Mouse (Mus musculus): ENCODE results near the gene Lyg1.
"Not testable (repeated sequence)": the region's sequence is repeated elsewhere in the genome, so short reads cannot be mapped to it uniquely, and the experiment has no call there.

The Lyg1 gene

DNA sequence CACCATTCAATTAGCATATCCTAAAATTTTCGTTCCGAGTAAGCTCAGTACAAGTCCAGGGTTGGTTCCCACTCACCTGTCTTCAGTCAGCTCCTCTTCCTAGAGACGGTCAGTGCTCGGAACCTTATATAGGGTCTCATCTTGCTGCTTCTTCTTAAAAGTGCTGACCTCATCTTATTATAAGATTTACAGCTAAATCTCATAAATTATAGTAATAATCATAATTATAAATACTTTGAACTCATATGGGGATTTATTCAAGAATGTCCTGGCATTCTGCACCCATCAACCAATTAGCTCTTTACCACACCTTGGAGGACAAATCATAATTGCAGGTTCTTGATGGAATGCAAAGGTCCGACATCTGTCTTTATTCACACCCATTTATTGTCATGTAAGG is at the start of gene Lyg1:
Gene Lyg1, minus strand, starts transcription at position 101 of the 400 bp plus-strand sequence.
- DNase-seq (ENCODE audit: low read depth, low spot score) = no peak

DNA sequence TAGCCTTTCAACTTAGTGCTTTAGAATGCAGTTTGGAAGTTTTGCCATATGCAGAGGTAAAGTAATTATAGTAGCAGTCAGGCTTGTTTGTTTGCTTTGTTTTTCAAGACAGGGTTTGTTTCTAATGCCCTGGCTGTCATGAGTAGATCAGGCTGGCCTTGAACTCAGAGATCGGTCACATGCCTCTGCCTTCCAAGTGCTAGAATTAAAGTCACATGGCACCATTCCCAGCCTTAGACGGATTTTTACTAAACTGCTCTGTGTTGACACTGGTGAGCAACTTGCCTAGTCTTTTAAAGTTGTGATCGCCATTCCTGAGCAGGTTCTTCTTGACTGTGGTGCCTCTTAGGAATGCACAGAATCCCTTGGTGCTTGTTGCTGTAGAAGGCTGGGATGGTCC is 49.2 kb upstream of the Lyg1 start:
- DNase-seq (ENCODE audit: low read depth, low spot score) = no peak

DNA sequence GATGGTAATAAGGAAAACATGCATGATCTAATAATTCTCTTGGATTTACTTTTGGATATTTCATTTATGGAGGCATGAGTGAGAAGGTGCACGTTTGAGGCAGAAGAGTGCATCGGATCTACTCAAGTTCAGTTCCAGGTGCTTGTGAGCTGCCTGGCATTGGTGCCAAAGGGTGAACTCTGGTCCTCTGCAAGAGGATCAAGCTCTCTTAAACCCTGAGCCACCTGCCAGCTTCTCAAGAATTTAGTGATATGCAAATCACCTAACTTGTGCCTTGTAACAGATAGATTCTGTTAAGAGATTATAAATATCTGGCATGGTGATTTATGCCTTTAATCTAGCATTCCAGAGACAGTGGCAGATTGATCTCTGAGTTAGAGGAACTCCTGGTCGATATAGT is 45.5 kb upstream of the Lyg1 start:
- no peak for DNase-seq (ENCODE audit: low read depth, low spot score)

DNA sequence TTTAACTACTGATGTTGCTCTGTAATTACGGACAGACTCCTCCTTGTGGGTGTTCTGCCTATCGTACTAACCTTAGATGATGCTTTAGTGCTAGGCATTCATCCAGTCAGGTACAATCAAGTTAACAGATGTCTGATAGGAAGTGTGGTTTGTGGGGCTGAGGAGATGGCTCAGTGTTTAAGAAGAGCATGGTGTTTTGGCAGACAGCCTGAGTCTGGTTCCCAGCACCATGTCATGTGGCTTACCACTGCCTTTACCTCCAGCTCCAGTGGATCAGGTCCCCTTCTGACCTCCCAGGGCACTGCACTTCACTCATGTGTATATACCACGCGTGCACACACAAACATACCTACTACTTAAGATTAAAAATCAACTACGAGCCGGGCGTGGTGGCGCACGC is 44.4 kb upstream of the Lyg1 start:
- no peak for DNase-seq (ENCODE audit: low read depth, low spot score)

DNA sequence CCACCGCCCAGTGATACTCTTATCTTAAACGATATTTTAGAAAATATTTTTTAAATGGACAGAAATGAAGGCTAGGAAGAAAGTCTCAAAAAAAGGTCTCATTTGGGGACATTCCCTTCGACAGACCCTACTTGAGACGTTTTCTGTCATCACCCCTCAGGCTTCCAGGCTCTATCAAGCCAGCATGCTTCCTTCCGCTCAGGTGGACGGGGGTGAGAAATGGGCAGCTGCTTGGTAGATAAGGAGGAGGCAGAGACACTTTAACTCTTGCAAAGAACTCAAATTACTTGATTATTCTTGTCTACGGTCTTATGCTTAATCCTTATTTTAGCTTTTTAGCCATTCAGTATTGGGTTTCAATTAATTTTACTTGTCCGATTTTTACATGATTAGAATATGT is 43.3 kb upstream of the Lyg1 start:
- DNase-seq (ENCODE audit: low read depth, low spot score) = no peak

DNA sequence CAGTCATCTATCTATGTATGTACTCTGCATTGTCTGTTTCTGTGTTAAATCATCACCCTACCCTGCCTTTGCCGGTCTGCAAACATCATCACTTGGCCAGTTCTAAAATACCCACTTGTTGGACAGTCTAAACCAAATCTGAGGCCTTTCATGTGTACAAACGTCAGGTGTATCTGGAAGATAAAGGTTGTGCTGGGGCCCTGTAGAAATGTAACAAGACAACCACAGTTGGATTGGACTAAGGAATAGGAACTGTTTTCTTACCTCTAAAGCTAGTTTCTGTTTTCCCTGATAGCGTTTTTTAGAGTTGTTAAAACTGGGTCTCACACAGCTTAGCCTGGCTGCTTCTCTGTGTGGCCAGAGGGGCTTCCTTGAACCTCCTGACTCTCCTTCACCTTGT is 42.0 kb upstream of the Lyg1 start:
- DNase-seq (ENCODE audit: low read depth, low spot score) = no peak

DNA sequence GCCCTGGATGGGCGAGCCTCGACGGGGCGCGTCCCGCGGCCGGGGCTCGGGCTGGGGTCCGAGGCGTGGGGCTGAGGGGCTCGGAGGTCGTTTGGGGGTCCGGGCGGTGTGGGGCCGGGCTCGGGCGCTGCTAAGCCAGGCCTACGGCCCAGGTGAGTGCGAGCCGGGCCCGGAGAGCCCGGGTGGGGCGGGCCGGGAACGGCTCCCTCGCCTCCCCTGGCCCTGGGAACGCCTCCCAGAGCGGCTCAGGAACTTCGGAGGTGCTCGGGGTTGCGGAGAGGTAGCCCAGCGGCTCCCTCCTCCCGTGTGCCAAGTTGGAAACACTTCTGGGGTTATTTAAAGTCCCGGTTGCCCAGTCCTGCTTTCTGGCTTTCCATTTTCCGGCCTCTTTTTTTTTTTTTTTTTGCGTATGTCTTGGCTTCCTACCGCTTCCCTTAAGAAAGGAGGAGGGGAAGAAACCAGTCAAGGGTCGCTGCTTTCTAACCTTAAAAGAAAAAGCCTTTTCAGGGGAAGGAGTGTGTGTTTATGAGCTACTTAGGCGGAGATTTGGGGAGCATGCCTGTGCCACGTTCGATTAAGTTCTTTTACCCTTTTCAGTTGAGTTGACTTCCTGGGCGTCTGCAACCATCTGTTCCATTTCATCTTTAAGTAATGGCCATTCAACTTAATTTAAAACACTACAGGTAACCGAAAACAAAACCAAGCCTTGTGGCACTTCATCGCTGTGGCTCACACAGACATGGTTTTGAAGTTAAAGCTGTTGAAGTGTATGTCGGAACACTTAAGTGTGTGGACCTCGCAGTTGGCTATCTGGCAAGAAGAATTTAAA is 41.0 kb upstream of the Lyg1 start:
- peak; percentile 49 for DNase-seq (ENCODE audit: low read depth, low spot score)

DNA sequence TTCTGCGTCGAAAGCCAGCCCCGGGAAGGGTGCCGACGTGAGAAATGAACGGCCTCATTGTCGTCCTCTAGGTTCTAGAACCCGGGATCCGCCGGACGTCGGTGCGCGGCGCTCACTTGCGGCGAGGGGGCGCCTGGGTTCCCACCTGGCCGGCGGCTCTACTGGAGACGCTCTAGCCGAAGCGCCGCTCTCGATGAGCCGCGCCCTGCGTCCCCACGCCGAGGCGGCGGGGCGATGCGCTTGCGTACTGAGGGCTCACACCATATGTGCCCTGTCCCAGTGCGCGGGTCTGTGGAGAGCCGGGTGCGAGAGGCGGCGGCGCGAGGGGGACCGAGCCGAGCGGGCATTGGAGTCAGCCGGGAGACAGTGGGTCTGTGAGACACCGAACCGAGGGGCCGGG is 40.3 kb upstream of the Lyg1 start, which contains the start of the genes Txndc9 and Eif5b:
Gene Txndc9, minus strand, starts transcription at position 27 of the 400 bp plus-strand sequence.
Gene Eif5b, plus strand, starts transcription at position 144 of the 400 bp plus-strand sequence.
- DNase-seq (ENCODE audit: low read depth, low spot score) = peak; percentile 92

DNA sequence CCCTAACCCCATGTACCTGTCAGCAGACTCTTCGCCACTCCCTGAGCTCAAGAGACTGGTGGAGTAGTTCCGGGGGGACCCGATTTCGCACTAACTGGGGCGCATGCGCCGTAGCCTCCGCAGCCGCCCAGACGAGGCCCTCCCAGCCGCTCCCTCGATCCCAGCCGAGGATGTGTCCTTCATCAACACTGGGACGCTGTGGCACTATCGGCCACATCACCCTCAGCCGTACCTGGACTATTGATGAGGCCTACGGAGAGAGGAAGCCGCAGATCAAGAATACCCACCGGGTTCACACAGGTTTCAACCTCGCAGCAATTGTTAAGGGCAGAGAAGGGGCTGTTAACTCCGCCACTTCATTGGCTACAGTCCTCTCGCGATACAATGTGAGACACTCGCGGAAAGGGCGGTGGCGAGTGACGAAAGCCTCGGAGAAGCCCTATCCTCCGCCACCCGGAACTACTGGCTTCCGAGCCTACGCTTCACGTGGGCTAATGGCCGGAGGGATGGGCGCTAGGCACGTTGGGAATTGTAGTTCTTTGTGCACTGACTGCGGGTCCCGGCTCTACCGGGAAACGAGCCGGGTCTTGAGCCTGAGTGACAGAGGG is 39.4 kb upstream of the Lyg1 start:
- peak; percentile 99 for DNase-seq (ENCODE audit: low read depth, low spot score)

DNA sequence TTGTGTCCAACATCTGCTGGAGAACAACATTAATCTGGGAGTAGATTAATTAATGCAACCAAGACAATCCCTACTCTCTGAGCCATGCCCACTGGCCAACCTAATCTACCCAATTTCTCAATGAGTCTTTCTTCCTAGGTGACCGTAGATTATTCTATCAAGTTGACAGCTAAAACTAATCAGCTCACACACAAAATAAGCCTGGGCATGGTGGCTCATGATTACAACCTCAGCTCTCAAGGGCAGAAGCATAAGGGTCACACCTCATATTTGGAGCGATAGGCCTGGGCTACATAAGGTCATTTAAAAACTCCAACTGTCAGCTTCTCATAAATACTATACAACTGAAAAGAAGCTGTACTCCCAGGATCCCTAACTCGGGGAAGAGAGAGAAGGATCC is 38.7 kb upstream of the Lyg1 start:
- DNase-seq (ENCODE audit: low read depth, low spot score) = no peak

DNA sequence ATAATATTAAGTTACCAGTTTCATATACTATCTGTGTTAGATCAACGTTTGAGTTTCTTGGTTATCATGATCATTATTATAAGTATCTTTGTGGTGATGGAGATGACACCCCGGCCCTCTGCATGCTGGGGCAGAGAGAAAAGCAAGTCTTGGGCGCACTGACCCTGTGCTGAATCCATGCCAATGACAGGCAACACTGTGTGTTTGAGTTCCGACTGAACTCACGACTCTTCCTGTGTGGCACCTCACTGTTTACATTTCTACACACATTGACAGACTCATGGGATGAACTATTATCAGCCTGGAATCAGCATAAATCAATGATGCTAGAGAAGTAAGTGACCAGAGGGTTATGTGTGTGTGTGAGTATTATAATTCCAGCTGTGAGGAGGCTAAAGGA is 30.3 kb upstream of the Lyg1 start:
- no peak for DNase-seq (ENCODE audit: low read depth, low spot score)

DNA sequence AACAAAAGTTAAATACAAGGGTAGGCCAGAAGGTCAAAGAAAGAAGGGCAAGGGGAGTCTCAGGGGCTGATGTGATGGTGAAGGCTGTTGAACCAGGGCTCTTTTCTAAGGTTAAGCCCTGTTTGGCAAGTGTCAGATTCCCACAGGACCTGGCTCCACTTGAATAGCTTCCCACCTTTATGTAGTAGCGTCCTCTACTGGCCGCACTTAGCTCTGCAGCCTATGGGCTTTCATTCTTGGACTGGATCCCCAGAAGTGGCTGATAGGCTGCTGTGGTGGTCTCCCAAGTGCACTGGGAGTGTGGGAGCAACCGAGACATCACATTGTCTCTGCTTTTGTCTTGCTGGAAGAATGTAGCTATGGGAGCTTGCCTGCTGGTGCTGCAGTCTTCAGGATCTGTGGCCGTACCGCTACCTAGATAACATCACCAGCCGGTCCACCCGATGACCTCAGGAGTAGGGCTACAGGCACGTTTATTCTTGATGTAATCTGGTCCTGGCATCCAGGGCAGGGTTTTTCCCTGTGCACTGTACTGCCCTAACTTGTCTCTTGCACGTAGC is 28.3 kb upstream of the Lyg1 start:
- DNase-seq (ENCODE audit: low read depth, low spot score) = peak; percentile 73

DNA sequence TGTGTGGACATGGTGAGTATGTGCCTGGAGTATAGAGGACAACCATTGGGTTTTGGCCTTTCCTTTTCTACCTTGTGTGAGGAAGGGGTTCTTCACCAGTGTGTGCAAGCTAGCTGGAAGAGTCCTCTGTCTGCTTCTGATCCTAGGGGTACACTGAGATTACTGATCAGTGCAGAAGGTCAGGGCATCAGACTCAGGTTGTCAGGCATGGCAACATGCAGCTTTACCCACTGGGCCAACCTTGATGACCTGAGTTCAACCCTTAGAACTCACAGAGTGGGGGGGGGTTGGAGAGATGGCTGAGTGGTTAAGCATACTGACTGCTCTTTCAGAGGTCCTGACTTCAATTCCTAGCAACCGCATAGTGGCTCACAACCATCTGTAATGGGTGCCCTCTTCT is 26.8 kb upstream of the Lyg1 start:
- DNase-seq (ENCODE audit: low read depth, low spot score) = no peak

DNA sequence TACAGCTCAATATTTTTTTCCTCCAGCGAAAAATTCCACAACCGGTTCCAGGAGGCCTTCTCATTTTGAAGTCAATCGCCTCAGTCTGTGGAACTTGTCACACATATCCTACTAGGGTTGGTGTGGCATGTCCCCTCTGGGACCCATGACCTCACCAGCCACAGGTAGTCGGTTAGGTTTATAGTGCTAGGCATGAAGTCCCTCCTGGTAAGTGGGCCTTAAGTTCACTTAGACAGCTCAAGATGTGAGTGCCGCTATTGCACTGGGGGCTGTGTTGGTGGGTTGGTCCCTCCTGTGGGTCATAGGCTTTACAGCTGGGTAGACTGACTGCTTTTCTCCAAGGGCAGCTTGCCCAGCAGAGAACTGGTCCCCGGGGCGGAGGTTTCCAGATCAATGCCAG is 19.7 kb upstream of the Lyg1 start:
- no peak for DNase-seq (ENCODE audit: low read depth, low spot score)

DNA sequence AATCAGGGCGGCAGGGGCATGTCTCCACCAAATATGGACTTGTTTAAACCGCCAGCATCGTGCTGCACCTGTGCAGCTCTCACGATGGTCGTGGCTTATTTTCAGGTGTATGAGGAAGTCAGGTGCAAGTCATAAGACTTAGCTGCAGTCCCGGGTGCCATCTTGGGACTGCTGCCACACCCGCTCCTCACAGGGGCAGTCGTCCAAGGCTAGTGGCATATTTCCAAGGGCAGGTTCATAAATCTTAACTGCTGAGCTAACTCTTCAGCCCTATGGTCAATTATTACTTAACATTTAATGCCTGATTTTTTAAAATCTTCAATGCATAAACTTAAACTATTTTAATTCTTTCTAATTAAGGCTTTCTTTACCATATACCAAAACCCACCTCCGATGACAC is 19.1 kb upstream of the Lyg1 start:
- DNase-seq (ENCODE audit: low read depth, low spot score) = not testable (repeated sequence)

DNA sequence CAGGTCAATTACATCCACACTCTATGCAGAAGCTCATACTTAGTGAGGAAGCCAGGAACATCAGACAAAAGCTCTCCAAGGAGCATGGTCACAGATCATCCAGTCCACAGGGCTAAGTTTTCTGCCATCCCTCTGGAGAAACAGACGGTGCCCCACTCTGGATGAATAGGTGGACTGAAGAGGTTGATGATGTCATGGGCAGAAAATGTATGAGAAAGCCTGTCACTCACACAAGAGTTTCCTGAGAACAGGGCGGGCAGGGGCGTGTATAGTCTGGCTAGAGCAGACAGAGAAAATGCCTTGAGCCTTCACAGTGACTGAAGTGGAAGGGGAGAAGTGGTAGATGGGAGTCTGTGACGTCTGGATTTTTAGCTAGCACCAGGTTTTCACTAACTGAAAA is 14.0 kb upstream of the Lyg1 start:
- DNase-seq (ENCODE audit: low read depth, low spot score) = peak; percentile 74

DNA sequence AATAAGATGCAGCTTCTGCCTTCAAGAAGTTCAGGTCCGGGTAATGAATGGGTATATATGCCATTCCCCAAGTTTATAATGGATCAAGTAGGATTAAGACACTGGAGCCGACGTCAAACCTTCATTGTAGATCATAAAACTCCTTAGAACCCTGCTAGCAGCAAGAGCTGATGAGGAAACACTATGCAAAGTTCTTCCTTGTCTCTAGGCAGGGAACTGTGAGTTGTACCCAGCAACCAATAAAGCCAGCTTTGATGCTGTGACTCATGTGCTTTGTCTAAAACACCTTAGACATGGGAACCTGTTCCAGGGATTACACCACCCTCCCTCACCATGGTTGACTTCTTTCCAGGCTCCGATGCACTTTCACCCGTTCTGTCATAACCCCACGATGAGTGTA is 11.2 kb upstream of the Lyg1 start:
- DNase-seq (ENCODE audit: low read depth, low spot score) = no peak

DNA sequence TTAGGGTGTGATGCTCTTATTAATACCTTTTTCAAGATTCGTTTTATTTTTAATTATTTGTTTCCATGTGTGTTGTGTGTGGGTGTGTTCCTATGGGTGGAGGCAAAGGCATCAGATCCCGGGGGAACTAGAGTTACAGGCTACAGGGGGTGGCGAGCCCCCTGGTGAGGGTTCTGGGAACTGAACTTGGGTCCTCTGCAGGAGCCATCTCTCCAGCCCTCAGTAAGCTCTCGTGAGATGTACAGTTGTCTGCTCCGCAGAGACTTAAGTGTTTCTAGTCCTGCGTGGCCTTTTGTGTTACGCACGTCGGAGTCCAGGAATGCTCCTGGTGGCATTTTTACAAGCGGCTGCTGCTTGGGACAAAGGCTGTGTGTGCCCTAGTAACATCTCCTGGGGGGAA is 8.0 kb upstream of the Lyg1 start:
- no peak for DNase-seq (ENCODE audit: low read depth, low spot score)

DNA sequence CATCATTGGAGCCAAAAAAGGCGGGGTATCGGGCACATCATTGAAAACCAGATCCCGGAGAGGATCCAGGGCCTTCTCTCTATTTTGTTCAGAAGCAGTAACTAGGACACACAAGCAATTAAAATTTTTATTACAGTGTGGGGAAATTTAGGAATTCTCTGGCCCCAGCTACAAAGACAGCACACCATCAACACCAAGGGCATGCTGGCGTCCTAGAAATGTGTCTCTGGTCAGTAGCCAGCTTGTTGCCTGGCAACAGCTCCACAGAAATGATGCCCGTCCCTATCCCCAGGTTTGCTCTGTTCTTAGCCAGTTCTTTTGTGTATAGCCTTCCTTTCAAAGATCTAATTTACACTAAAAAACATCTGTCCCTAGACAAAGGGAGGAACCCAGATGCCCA is 1.9 kb upstream of the Lyg1 start:
- DNase-seq (ENCODE audit: low read depth, low spot score) = no peak

DNA sequence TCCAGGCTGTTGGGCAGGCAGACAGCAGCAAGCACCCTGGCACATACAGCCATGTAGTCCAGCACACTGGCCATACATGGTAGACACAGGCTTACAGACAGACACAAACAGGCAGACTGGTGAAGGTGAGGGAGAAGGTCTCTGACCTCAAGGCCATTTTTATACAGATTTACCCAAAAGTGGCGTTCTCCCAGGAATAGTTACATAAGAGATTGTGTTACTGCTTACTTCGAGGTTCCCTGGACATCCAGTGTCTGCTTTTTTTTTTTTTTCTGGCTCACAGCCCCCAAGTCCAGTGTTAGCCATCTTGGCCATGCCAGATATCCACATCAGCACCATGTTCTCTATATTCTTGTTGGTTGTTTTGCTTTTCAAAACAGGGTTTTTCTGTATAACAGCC is 957 bp upstream of the Lyg1 start:
- no peak for DNase-seq (ENCODE audit: low read depth, low spot score)

DNA sequence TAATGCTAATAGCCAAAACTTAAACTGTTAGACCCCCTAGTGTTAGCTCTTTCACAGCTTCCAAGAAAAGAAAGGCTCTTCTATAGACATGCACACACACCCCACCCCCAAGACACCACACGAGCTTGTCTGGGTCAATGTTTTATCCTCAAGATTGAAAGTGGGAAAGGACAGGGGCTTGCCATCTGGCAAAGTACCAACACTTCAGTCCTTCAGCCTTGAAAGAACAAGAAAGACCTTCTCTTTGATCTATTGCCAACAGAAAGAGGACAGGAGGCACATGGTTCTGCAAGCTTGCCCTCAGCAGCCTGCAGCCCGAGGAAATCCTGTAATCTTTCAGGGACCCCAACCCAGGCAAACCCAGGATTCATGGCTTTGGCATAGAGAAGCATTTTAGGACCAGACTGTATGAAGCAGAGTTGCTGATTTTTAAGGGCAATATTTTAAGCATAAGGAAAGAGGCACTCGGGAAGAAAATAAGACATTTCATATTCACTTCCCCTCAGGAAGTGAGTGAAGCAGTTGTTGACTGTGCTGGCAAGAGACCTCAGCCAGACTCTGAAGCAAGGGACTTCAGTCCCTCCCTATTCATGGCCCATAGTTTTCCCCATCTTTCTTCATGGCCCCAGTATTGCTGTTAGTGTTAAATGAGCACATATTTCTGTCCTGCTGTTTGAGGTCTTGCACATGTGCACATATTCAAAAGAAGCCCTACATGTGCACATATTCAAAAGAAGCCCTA is 698 bp downstream of the Lyg1 start:
- DNase-seq (ENCODE audit: low read depth, low spot score) = no peak

DNA sequence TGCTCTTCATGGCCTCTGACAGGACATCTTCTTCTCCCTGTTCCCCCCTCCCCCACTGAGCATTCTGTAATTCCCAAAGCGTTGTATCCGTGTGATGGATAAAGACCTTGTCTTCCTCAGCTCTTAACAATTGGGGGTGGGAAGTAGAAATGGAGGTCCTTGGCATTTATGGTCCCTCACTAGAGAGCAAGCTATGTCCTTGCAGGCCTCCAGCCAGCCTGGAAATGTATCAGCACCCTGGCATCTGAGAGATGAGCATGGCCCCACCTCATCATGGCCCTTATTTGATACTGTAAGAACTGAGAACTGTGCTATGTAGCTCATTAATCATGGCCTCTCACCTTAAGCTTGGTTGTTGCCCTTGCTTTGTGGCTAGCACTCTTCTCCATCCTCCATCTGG is 2.3 kb downstream of the Lyg1 start:
- no peak for DNase-seq (ENCODE audit: low read depth, low spot score)
